Mouse (Mus musculus) lung, postnatal 0 days (tissue): Measurements from ENCODE around the gene Slc25a3.

Experiments used
- CTCF ChIP-seq: IDR thresholded peaks from 2 replicates; pipeline ENCODE4 v1.5.1; 2016; ENCODE audit warnings: antibody characterized with exemption, mild to moderate bottlenecking
- EP300 ChIP-seq: IDR thresholded peaks from 2 replicates; pipeline ENCODE4 v1.6.1; 2016; ENCODE audit warnings: antibody characterized with exemption, mild to moderate bottlenecking, control low read depth

DNA sequence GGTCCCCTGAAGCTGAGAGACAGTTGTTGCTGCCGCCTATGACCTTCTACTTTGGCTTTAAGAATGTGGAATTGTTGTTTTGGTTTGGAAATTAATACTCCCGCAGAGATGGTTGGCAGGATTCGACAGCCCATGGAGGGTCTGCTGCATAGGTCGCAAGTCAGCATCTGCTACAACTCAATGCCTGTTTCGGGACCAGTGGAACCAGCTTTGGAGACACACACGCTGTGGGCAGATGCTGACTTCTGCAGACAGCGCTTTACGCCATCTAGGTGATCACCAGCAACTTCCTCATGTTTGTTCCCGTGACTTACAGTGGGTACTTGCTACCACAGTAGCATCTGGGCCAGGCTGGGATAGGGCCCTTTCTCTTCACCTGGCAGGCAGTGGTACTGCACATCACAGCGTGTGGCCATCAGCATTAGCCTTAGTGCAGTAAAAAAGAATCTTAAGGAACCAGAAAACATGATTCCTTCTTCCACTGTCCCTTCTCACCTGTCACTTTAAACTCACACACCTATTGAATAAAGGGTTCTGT lies 18.9 kb upstream of the Slc25a3 start:
- TF ChIP-seq CTCF, result no peak
- TF ChIP-seq EP300, result no peak
